Mouse (Mus musculus) neural tube, embryonic 11.5 days (tissue): ENCODE data around the gene AU040320. TPM values are rescaled to one million over a fixed set of nuclear protein-coding genes. Genes with fewer than 3 reads are reported as not detected.

ENCODE experiments used
- ATAC-seq: fragments of 200-750 bp; cut with Nextera tagmentation; 2 replicates; pipeline ENCODE4 v1.8.0; 2017; ENCODE audit warnings: moderate number of reproducible peaks, mild to moderate bottlenecking, moderate TSS enrichment, moderate library complexity; ENCODE audit not compliant: insufficient read depth, low FRiP score, low TSS enrichment
- DNase-seq: peaks from one replicate; pipeline ENCODE4 v3.0.0-alpha.2; 2015; ENCODE audit warnings: low spot score
- H3K27ac ChIP-seq: fragments of 300-500 bp; sonication (generic); 2 replicates; pipeline ENCODE4 v1.5.1; 2014; ENCODE audit warnings: low read depth, mild to moderate bottlenecking, low read length
- H3K27me3 ChIP-seq: fragments of 300-500 bp; sonication (generic); 2 replicates; pipeline ENCODE4 v1.6.1; 2014; ENCODE audit warnings: mild to moderate bottlenecking, low read length, mixed read lengths; ENCODE audit not compliant: control insufficient read depth, insufficient read depth
- H3K36me3 ChIP-seq: fragments of 300-500 bp; sonication (generic); 2 replicates; pipeline ENCODE4 v1.6.1; 2014; ENCODE audit warnings: mild to moderate bottlenecking, low read length, moderate library complexity, mixed read lengths; ENCODE audit not compliant: control insufficient read depth, insufficient read depth
- H3K4me1 ChIP-seq: fragments of 300-500 bp; sonication (generic); 2 replicates; pipeline ENCODE4 v1.6.1; 2014; ENCODE audit warnings: low read length, mixed read lengths; ENCODE audit not compliant: control insufficient read depth, insufficient read depth
- H3K4me2 ChIP-seq: fragments of 300-500 bp; sonication (generic); 2 replicates; pipeline ENCODE4 v1.6.1; 2014; ENCODE audit warnings: low read depth, mild to moderate bottlenecking, moderate library complexity
- H3K4me3 ChIP-seq: fragments of 300-500 bp; sonication (generic); 2 replicates; pipeline ENCODE4 v1.5.1; 2014; ENCODE audit warnings: low read depth, low read length
- H3K9ac ChIP-seq: fragments of 300-500 bp; sonication (generic); 2 replicates; pipeline ENCODE4 v1.6.1; 2014; ENCODE audit warnings: mild to moderate bottlenecking, low read length
- H3K9me3 ChIP-seq: fragments of 300-500 bp; sonication (generic); 2 replicates; pipeline ENCODE4 v1.6.1; 2016; ENCODE audit warnings: low read length; ENCODE audit not compliant: control insufficient read depth
- WGBS: fragments of 180-500 bp; shearing (Covaris S2); extraction: QIAGEN DNeasy Blood & Tissue Kit; methylation state at CpG from one replicate; pipeline ENCODE4 v1.1.7; 2014; 5-methylcytosine and 5-hydroxymethylcytosine counted together
- polyA plus RNA-seq: library from polyadenylated mRNA; unstranded; fragments of >200 nt; fragmentation: Nextera tagmentation; extraction: Ambion mirVana; gene quantifications from 2 replicates; pipeline ENCODE4 v1.2.1, GENCODE M21; 2014

The AU040320 gene
- polyA plus RNA-seq: 32.4 and 34.2 TPM in 2 replicates

DNA sequence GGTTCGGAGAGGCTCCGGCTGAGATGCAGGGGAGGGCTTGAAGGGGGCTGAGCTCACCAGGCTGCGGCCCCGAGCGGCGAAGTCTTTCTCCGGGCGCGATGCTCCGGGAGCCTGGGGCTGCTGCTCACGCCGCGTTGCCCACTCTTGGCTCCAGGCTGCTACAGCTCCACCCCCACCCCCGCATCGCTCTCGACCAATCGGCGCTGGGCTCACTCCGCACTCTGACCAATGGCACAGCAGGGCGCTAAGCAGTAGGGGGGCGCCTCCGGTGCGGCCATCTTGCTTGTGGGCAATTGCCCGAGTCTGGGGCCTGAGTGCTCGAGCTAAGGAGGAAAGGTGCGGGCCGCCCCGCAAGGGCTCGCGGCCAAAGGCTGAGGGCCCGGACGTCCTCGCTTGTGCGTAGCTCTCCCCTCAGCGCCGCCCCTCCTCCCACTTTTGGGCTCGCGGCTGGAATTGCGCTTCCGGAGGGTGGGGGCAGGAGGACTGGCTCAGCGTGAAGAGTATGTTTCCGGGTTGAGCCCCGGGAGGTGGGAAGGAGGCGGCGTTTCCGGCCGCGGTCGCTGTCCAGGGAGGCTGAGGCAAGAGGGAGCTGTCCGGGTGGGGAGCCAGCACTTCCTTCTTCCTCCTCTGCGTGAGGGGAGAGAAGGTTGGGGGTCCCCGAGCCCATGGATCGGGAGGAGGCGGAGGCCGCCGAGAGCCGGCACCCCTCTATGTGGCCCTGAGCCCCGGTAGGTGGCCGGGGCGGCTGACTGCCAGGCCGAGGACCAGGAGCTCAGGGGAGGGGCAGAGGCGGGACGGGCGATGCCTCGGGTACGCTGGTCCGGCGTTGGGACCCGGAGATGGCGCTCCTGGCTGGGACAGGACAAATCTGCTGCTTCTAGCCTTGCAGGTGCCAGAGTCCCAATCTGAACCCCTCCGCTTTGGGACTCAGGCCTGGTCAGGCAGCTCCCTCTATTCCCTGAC is at the start of gene AU040320, which contains the start of gene Ncdn:
TSS of gene AU040320 (plus strand) at position 277 of the 963 bp plus-strand sequence.
TSS of gene Ncdn (minus strand) at position 171 of the 963 bp plus-strand sequence.
- Histone ChIP-seq H3K36me3 (peaks cover 5% of the 10 kb centered on the region; the same call in 1 of the 2 replicates), H3K27me3 (no peaks in the 10 kb centered on the region), H3K9me3 (no peaks in the 10 kb centered on the region), H3K9ac (peak within 1 kb of the TSS; percentile 86), H3K27ac (peak within 1 kb of the TSS; percentile 90), H3K4me1 (peaks cover 15% of the 10 kb centered on the region), H3K4me2 (peak within 1 kb of the TSS; percentile 61), H3K4me3 (peak within 1 kb of the TSS; percentile 86)
- peak; percentile 97 for ATAC-seq
- DNase-seq: peak; percentile 98
- under 1% methylated on average over 62 of the region's 71 CpGs for WGBS

DNA sequence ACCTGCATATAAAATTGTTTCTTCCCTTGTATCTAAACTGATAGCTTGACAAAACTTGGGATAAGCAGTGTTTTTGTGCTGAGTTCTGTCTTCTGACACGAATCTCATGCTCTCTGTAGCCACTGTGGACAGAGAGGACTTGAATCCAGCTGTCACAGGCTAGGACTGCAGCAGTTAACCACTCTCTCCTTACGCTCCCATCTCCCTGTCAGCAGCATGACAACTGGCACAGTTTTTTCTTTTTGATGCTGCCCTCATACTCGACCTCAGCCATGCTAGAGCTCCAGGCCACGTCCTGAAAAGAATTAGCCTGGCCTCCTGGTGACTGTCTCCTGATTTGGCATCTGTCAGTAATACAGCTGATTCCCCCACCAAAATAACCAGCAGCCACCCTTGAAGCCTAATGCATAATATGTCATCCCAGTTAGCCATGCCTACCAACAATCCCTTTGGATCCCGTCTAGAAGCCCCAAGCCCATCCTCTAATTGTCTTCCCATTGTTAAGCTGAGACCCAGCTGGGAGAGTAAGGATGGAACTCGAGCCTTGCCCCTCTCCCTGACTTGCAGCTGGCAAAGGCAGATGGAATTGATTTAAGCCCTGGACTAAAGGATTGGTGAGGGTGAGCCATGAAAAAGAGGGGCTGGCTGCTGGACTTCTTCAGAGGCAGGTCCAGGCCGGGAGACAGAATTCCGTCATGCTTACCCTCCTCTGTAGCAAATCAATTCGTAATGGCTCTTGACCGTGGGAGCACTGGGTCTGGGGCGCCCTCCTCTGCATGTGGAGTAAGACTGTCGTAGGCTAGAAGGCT is 46.5 kb upstream of the AU040320 start:
- Histone ChIP-seq H3K9ac (no peak overlapping the region), H3K4me1 (peaks cover 19% of the 10 kb centered on the region), H3K27me3 (no peaks in the 10 kb centered on the region), H3K36me3 (peaks cover 9% of the 10 kb centered on the region), H3K9me3 (no peaks in the 10 kb centered on the region), H3K27ac (peak overlapping the region; percentile 67), H3K4me2 (no peak overlapping the region), H3K4me3 (no peak overlapping the region)
- ATAC-seq (peak; percentile 95), DNase-seq (peak; percentile 79)
- WGBS: 37% methylated on average over 12 of the region's 12 CpGs

- no peaks in the 10 kb centered on the region for H3K9me3 ChIP-seq
- no peaks in the 10 kb centered on the region for H3K27me3 ChIP-seq
- H3K36me3 ChIP-seq: peaks cover 7% of the 10 kb centered on the region
- DNase-seq (no peak), ATAC-seq (no peak)
- H3K4me3 ChIP-seq: no peak overlapping the region
- H3K4me2 ChIP-seq: no peak overlapping the region
- H3K4me1 ChIP-seq: peaks cover 19% of the 10 kb centered on the region
- H3K27ac ChIP-seq: no peak overlapping the region
- H3K9ac ChIP-seq: no peak overlapping the region
- 34% methylated on average over 5 of the region's 5 CpGs for whole genome bisulfite sequencing
Observed at GRCm38 (mm10) chr4:126707439-126707826, 45.9 kb upstream of the AU040320 start.

DNA sequence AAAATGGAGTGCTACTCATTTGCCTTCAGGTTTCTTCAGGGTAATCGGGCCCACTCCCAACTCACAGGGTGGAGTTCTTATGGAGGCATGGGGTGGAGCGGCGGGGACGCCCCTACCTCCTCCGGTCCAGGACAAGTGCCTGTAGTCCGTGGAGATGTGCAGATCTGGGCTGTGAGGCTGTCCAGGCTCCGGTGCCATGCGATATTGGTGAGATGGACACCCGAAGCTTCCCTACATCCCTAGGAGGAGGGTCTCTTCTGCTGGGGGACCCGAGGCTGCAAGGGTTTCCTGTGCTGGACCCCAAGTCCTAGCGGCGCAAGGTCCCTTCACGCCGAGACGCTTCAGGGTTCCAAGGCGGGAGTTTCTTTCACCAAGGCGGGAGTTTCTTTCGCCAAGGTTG is 21.2 kb upstream of the AU040320 start:
- Histone ChIP-seq H3K27me3 (peaks cover 69% of the 10 kb centered on the region), H3K36me3 (no peaks in the 10 kb centered on the region), H3K4me3 (no peak overlapping the region), H3K27ac (no peak overlapping the region), H3K4me2 (no peak overlapping the region), H3K9ac (no peak overlapping the region), H3K9me3 (no peaks in the 10 kb centered on the region), H3K4me1 (no peaks in the 10 kb centered on the region; the same call in 1 of the 2 replicates)
- peak; percentile 32 for DNase-seq
- ATAC-seq: no peak
- 2% methylated on average over 18 of the region's 18 CpGs for WGBS

DNA sequence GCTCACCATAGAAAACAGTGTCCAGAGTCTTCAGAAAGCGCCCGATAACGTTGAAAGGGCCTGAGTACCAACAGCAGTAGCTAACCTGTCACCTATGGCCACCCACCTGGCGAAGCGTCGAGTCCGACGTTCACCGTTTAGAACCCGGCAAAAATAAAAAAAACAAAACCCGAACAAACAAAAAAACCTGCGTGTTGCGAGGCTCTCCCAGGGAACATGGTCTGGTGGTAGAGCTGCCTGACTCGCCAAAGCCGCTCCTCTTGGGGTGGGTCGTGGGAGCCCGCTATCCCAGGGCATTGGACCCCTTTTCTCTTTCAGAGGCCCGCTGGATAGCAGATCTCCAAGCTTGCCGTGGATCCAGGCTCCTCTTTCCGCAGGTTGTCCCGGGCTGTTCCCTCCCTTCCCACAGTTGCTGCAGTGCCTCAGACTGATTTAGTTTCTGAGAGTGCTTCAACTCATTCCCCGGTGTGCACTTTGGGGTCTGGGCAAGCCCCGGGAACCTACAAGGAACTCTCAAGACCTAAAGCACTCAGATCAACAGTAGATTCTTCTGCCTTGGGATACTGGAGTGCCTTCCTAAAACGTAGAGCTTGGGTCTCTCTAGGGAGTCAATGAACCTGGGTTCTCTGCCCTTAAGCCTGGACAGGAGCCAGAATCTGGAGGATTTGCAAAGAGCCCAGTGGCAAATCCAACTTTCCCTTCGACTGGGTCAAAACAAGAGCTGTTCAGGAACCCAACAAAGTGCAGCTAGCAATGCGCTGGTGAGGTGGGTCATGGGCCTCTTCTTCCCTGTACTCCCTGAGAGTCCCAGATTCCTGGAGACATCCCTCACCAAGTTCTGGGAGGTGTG is 20.6 kb upstream of the AU040320 start:
- ATAC-seq: no peak

DNA sequence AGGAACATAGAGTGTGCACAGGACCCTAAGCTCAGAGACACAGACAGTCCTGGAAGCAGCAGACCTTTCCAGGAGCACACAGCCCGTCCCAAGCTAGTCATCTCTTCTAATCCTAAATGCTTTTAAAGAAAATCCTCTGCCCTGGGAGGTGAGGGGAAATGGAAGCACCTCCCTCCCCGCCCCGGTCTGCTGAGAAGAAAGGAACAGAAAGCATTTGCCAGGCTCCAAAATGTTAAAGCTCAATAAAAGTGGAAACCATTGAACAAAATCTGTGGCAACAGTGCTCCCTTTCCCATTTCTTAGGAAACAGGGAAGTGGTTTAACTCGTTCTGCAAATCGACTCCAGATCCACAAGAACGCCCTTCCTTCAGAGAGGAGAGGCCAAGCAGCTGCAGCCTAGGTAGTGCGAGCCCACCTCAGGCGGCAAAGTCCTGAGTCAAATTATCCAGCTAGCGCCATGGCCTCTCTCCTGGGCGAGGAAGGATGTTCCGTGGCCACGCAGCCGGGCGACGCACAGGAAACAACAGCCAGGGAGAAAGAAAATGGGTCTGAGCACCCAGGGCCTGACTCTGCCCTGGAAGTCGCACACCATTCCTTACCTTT is 19.2 kb upstream of the AU040320 start:
- DNase-seq: no peak
- H3K36me3 ChIP-seq: no peaks in the 10 kb centered on the region
- no peak overlapping the region for H3K4me3 ChIP-seq
- H3K27me3 ChIP-seq: peaks cover 87% of the 10 kb centered on the region
- WGBS: 1% methylated on average over 16 of the region's 16 CpGs
- H3K27ac ChIP-seq: no peak overlapping the region
- no peak overlapping the region for H3K9ac ChIP-seq
- H3K9me3 ChIP-seq: no peaks in the 10 kb centered on the region
- no peaks in the 10 kb centered on the region; the same call in 1 of the 2 replicates for H3K4me1 ChIP-seq
- no peak overlapping the region for H3K4me2 ChIP-seq
- ATAC-seq: no peak

More for the DNA sequence above, 20.6 kb upstream of the AU040320 start:
- no peak overlapping the region for H3K27ac ChIP-seq
- peaks cover 76% of the 10 kb centered on the region for H3K27me3 ChIP-seq
- H3K4me3 ChIP-seq: no peak overlapping the region
- no peaks in the 10 kb centered on the region; the same call in 1 of the 2 replicates for H3K4me1 ChIP-seq
- no peak overlapping the region for H3K9ac ChIP-seq
- no peaks in the 10 kb centered on the region for H3K36me3 ChIP-seq
- H3K9me3 ChIP-seq: no peaks in the 10 kb centered on the region
- DNase-seq: no peak
- WGBS: 5% methylated on average over 26 of the region's 26 CpGs
- no peak overlapping the region for H3K4me2 ChIP-seq

DNA sequence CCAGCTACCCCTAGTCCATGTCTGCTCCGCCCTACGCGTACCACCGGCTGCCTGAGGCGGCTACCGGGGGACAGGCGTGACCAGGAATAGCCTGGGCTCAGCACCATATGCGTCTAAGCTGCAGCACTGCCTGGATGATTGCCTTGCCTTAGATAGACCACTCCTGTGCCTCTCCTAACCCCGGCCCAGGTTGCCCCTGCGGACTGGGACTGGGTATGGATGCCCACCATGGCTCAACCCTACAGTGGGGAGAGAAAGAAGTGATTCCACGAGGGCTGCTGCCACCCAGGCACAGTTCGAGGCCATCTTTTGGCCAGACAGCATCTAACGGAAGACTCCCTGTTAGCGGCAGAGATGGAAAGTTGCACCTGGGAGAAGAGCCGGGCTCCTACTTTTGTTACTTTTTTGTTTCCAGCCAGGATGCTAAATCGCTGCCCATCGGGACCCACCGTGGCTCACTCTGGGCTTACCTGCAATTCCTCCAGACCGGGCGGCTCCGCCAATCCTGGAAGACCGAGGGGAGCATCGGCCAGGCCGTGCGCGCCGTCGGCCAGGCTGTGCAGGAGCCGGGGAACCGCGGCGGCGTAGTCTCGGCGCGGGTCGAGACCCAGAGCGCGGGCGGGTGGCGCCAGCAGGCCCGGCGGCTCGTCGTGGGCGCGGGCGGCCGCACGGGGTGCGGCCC is 18.5 kb upstream of the AU040320 start:
- Histone ChIP-seq H3K4me1 (no peaks in the 10 kb centered on the region; the same call in 1 of the 2 replicates), H3K36me3 (no peaks in the 10 kb centered on the region), H3K4me3 (peak overlapping the region; percentile 20), H3K4me2 (peak overlapping the region; percentile 31; the same call in 1 of the 2 replicates), H3K9me3 (no peaks in the 10 kb centered on the region), H3K9ac (0 out of 2 replicates have a peak overlapping the region, but pooled peaks have one; percentile 14), H3K27ac (no peak overlapping the region), H3K27me3 (peaks cover 87% of the 10 kb centered on the region)
- ATAC-seq (no peak), DNase-seq (peak; percentile 29)
- 2% methylated on average over 47 of the region's 51 CpGs for WGBS
